Mouse (Mus musculus): ENCODE data around the gene C1ql4. TPM values are rescaled to one million over a fixed set of nuclear protein-coding genes. Genes with fewer than 3 reads are reported as not detected.

C1ql4 gene
- polyA plus RNA-seq, 1 experiment: 0.10 TPM

- Histone ChIP-seq H3K4me3 (no peak overlapping the region), H3K4me2 (ENCODE audit: low read depth) (no peak overlapping the region), H3ac (ENCODE audit: control insufficient read depth, insufficient read length) (no peak overlapping the region), H3K79me2 (ENCODE audit: control insufficient read depth, insufficient read depth) (no peaks in the 10 kb centered on the region), H3K36me3 (ENCODE audit: control insufficient read depth, insufficient read depth) (no peaks in the 10 kb centered on the region), H3K27me3 (ENCODE audit: control insufficient read depth, insufficient read depth, insufficient read length) (peaks cover 42% of the 10 kb centered on the region)
- TF ChIP-seq USF1 (IDR thresholded peaks at IDR 0.05; ENCODE audit: low read depth) (no peak), REST (IDR thresholded peaks at IDR 0.05; ENCODE audit: insufficient read depth, insufficient read length) (no peak), E2F4 (IDR thresholded peaks at IDR 0.05; ENCODE audit: insufficient read depth) (no peak), SRF (IDR thresholded peaks at IDR 0.05; ENCODE audit: control insufficient read depth, insufficient read length, low read depth) (no peak), TCF12 (IDR thresholded peaks at IDR 0.05; ENCODE audit: insufficient read depth, poor library complexity, severe bottlenecking) (no peak), CEBPB (IDR thresholded peaks at IDR 0.05; ENCODE audit: insufficient read depth, poor library complexity, severe bottlenecking) (no peak), MYOD1 (IDR thresholded peaks at IDR 0.05; ENCODE audit: control insufficient read depth in 1 of 3, insufficient read length in 2 of 3, low read depth in 2 of 3) (no peak), POLR2AphosphoS2 (IDR thresholded peaks at IDR 0.05; ENCODE audit: insufficient read length, low read depth) (no peak), POLR2A (IDR thresholded peaks at IDR 0.05; ENCODE audit: insufficient read length, low read depth) (no peak), MYOG (IDR thresholded peaks at IDR 0.05; ENCODE audit: control insufficient read depth in 1 of 3, insufficient read depth in 1 of 3, insufficient read length in 2 of 3, low read depth in 2 of 3) (no peak), TCF3 (IDR thresholded peaks at IDR 0.05; ENCODE audit: insufficient read length, low read depth) (no peak), MAX (IDR thresholded peaks at IDR 0.05; ENCODE audit: low read depth) (no peak)
These were observed 6.0 kb upstream of the C1ql4 start for GRCm38 (mm10) chr15:99093291-99094258.

GRCm38 (mm10) chr15:99092870-99093269 is 5.3 kb upstream of the C1ql4 start, which contains the start of gene Dnajc22:
Gene Dnajc22, plus strand, starts transcription at chr15:99093170.
- Histone ChIP-seq H3K4me3 (no peak within 1 kb of the TSS), H3K4me2 (ENCODE audit: low read depth) (no peak within 1 kb of the TSS), H3K79me2 (ENCODE audit: control insufficient read depth, insufficient read depth) (no peaks in the 10 kb centered on the region), H3ac (ENCODE audit: control insufficient read depth, insufficient read length) (no peak within 1 kb of the TSS), H3K36me3 (ENCODE audit: control insufficient read depth, insufficient read depth) (no peaks in the 10 kb centered on the region), H3K27me3 (ENCODE audit: control insufficient read depth, insufficient read depth, insufficient read length) (peaks cover 35% of the 10 kb centered on the region)
- TF ChIP-seq REST (IDR thresholded peaks at IDR 0.05; ENCODE audit: insufficient read depth, insufficient read length) (no peak), MAX (IDR thresholded peaks at IDR 0.05; ENCODE audit: low read depth) (no peak), CEBPB (IDR thresholded peaks at IDR 0.05; ENCODE audit: insufficient read depth, poor library complexity, severe bottlenecking) (no peak), POLR2A (IDR thresholded peaks at IDR 0.05; ENCODE audit: insufficient read length, low read depth) (no peak), E2F4 (IDR thresholded peaks at IDR 0.05; ENCODE audit: insufficient read depth) (no peak), USF1 (IDR thresholded peaks at IDR 0.05; ENCODE audit: low read depth) (no peak)

- no peak for TF ChIP-seq MYOG (IDR thresholded peaks at IDR 0.05; ENCODE audit: control insufficient read depth in 1 of 3, insufficient read depth in 1 of 3, insufficient read length in 2 of 3, low read depth in 2 of 3)
- Histone ChIP-seq H3K4me2 (ENCODE audit: low read depth) (no peak overlapping the region), H3K36me3 (ENCODE audit: control insufficient read depth, insufficient read depth) (no peaks in the 10 kb centered on the region), H3ac (ENCODE audit: control insufficient read depth, insufficient read length) (no peak overlapping the region), H3K79me2 (ENCODE audit: control insufficient read depth, insufficient read depth) (no peaks in the 10 kb centered on the region), H3K27me3 (ENCODE audit: control insufficient read depth, insufficient read depth, insufficient read length) (peaks cover 5% of the 10 kb centered on the region), H3K4me3 (no peak overlapping the region)
These were observed 1.5 kb upstream of the C1ql4 start for GRCm38 (mm10) chr15:99089069-99089468.

GRCm38 (mm10) chr15:99088292-99088691 is 675 bp upstream of the C1ql4 start:
- TF ChIP-seq TCF12 (IDR thresholded peaks at IDR 0.05; ENCODE audit: insufficient read depth, poor library complexity, severe bottlenecking) (no peak), USF1 (IDR thresholded peaks at IDR 0.05; ENCODE audit: low read depth) (no peak)

GRCm38 (mm10) chr15:99085997-99086396 is 1.6 kb downstream of the C1ql4 start:
- Histone ChIP-seq H3K4me3 (no peak overlapping the region), H3K27me3 (ENCODE audit: control insufficient read depth, insufficient read depth, insufficient read length) (no peaks in the 10 kb centered on the region), H3ac (ENCODE audit: control insufficient read depth, insufficient read length) (no peak overlapping the region), H3K4me2 (ENCODE audit: low read depth) (no peak overlapping the region), H3K36me3 (ENCODE audit: control insufficient read depth, insufficient read depth) (peaks cover 10% of the 10 kb centered on the region), H3K79me2 (ENCODE audit: control insufficient read depth, insufficient read depth) (no peaks in the 10 kb centered on the region)
- TF ChIP-seq TCF3 (IDR thresholded peaks at IDR 0.05; ENCODE audit: insufficient read length, low read depth) (no peak), USF1 (IDR thresholded peaks at IDR 0.05; ENCODE audit: low read depth) (no peak)

More at GRCm38 (mm10) chr15:99088292-99088691, 675 bp upstream of the C1ql4 start:
- H3ac ChIP-seq (ENCODE audit: control insufficient read depth, insufficient read length): no peak overlapping the region
- H3K36me3 ChIP-seq (ENCODE audit: control insufficient read depth, insufficient read depth): no peaks in the 10 kb centered on the region
- H3K4me2 ChIP-seq (ENCODE audit: low read depth): peak overlapping the region; percentile 82
- H3K4me3 ChIP-seq: no peak overlapping the region
- H3K27me3 ChIP-seq (ENCODE audit: control insufficient read depth, insufficient read depth, insufficient read length): no peaks in the 10 kb centered on the region
- H3K79me2 ChIP-seq (ENCODE audit: control insufficient read depth, insufficient read depth): no peaks in the 10 kb centered on the region

All from myocyte (in vitro differentiated cells).